ENCODE assay signal across 11 mouse cellular contexts in the genomic region with DNA sequence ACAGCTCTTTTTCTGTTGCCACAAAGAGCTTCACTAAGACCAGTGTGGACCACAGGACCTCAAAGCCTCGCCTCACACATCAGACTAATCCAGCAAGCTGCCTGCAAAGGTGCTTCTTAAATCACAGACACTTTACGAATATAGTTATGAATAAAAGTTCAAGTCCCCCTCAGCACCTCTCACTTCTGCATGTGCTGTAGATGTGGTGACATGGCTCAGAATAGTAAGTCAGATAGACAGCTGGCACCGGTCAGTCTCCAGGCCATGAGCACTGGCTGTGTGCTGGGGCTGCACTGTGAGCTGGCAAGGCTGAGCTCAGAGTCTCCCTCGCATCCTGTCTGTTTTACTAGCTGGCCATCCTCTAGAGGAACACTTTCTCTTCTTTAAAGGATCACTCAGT.
DNase-seq lines count a peak whose midpoint lies in the region; ATAC-seq and TF ChIP-seq lines count a peak whose summit lies in the region.
"Had no signal": no experiment of that assay in that cellular context is flagged by ENCODE, and none has a peak within 500 bp of the region (broad histone marks: within the 10 kb centered on the region; RNA-seq: fewer than 3 reads in every experiment).

No protein-coding gene starts in this region.

- no peaks in the 10 kb centered on the region for H3K9me3 ChIP-seq in embryonic facial prominence, embryonic 10.5 days
- no peaks in the 10 kb centered on the region for H3K9me3 ChIP-seq in heart, embryonic 16.5 days (replicated peaks; ENCODE audit: control insufficient read depth, low read length)
- no peaks in the 10 kb centered on the region for H3K9me3 ChIP-seq in midbrain, embryonic 12.5 days
- H3K9me3 ChIP-seq: limb, embryonic 13.5 days had no signal

- H3K27ac ChIP-seq in embryonic facial prominence, embryonic 10.5 days (replicated peaks), result peak overlapping the region; percentile 65
- peak overlapping the region; percentile 91 for H3K27ac ChIP-seq in heart, embryonic 16.5 days (ENCODE audit: low read length)
- H3K27ac ChIP-seq in midbrain, embryonic 12.5 days (replicated peaks), result peak overlapping the region; percentile 81
- H3K27ac ChIP-seq in left cerebral cortex, adult 2 months, result no peak overlapping the region
- H3K27ac ChIP-seq: limb, embryonic 13.5 days had no signal

- intact Hi-C loops in left cerebral cortex, adult 2 months (cut with DNase I), result no loop called here

- no peak overlapping the region for H3K4me3 ChIP-seq in embryonic facial prominence, embryonic 10.5 days
- no peak overlapping the region for H3K4me3 ChIP-seq in heart, embryonic 16.5 days (ENCODE audit: low read length)
- no peak overlapping the region for H3K4me3 ChIP-seq in midbrain, embryonic 12.5 days
- no peak overlapping the region for H3K4me3 ChIP-seq in left cerebral cortex, adult 2 months
- H3K4me3 ChIP-seq: limb, embryonic 13.5 days had no signal

- H3K4me1 ChIP-seq in embryonic facial prominence, embryonic 10.5 days, result peaks cover 28% of the 10 kb centered on the region
- peaks cover 32% of the 10 kb centered on the region for H3K4me1 ChIP-seq in heart, embryonic 16.5 days (ENCODE audit: control insufficient read depth, insufficient read depth, low read length)
- peaks cover 30% of the 10 kb centered on the region for H3K4me1 ChIP-seq in midbrain, embryonic 12.5 days
- H3K4me1 ChIP-seq: limb, embryonic 13.5 days had no signal

- peak overlapping the region; percentile 43 for H3K4me2 ChIP-seq in heart, embryonic 16.5 days (ENCODE audit: low read depth, low read length)
- peak overlapping the region; percentile 34 for H3K4me2 ChIP-seq in midbrain, embryonic 12.5 days (replicated peaks)
- H3K4me2 ChIP-seq: limb, embryonic 13.5 days had no signal

- DNase-seq in frontal cortex, postnatal 10 days (ENCODE audit: low spot score in 2 of 2), result no peak
- DNase-seq in embryonic facial prominence, embryonic 10.5 days (ENCODE audit: low spot score), result no peak
- DNase-seq in urinary bladder, postnatal 14 days (ENCODE audit: low spot score), result no peak
- DNase-seq in spleen, adult 12 weeks (ENCODE audit: low spot score), result no peak
- no peak for DNase-seq in left cerebral cortex, adult 2 months (ENCODE audit: extremely low spot score in 1 of 2, low spot score in 2 of 2)
- DNase-seq: B cell, adult 2 months had no signal

- H3K9ac ChIP-seq in heart, embryonic 16.5 days (ENCODE audit: low read length), result peak overlapping the region; percentile 49
- 0 out of 2 replicates have a peak overlapping the region, but pooled peaks have one; percentile 28 for H3K9ac ChIP-seq in midbrain, embryonic 12.5 days (replicated peaks)
- H3K9ac ChIP-seq: limb, embryonic 13.5 days had no signal

- H3K27me3 ChIP-seq in embryonic facial prominence, embryonic 10.5 days (replicated peaks; ENCODE audit: low read depth, poor library complexity, severe bottlenecking), result peaks cover 5% of the 10 kb centered on the region
- H3K27me3 ChIP-seq in heart, embryonic 16.5 days (ENCODE audit: control insufficient read depth, insufficient read depth, low read length), result no peaks in the 10 kb centered on the region
- peaks cover 50% of the 10 kb centered on the region for H3K27me3 ChIP-seq in midbrain, embryonic 12.5 days
- H3K27me3 ChIP-seq: limb, embryonic 13.5 days; Patski had no signal

- WGBS in embryonic facial prominence, embryonic 10.5 days, result 67% methylated on average over 4 of the region's 4 CpGs
- 29% methylated on average over 4 of the region's 4 CpGs for WGBS in heart, embryonic 16.5 days
- WGBS in midbrain, embryonic 12.5 days, result 26% methylated on average over 4 of the region's 4 CpGs

- H3K36me3 ChIP-seq in embryonic facial prominence, embryonic 10.5 days (replicated peaks), result peaks cover 20% of the 10 kb centered on the region; the same call in 1 of the 2 replicates
- 0 out of 2 replicates have a peak, but pooled peaks cover 3% of the 10 kb centered on the region for H3K36me3 ChIP-seq in heart, embryonic 16.5 days (ENCODE audit: control insufficient read depth, insufficient read depth)
- H3K36me3 ChIP-seq in midbrain, embryonic 12.5 days, result no peaks in the 10 kb centered on the region

- peak; percentile 34; the same call in 1 of the 2 replicates for ATAC-seq in frontal cortex, adult (ENCODE audit: low TSS enrichment)
- peak; percentile 95 for ATAC-seq in heart, embryonic 16.5 days (replicated peaks; ENCODE audit: extremely low read depth, insufficient read depth, low FRiP score)
- ATAC-seq in midbrain, embryonic 12.5 days (ENCODE audit: low FRiP score, low read depth), result 0 out of 2 replicates have a peak, but pooled peaks have one; percentile 17
- ATAC-seq: Patski had no signal

- no peak for TF ChIP-seq CTCF in left cerebral cortex, adult 2 months (IDR thresholded peaks at IDR 0.05)

Comparison
In these comparisons a context has a peak if more than half of its experiments do, and no peak if none do; other contexts are left out.
1. ATAC-seq: peak in every context shown above with its lines; median percentile 95 in heart, embryonic 16.5 days; 34 in frontal cortex, adult; 17 in midbrain, embryonic 12.5 days.